Mouse (Mus musculus) spleen, adult 18-20 months (tissue): ENCODE results near the gene Rpl29.

ENCODE experiments used
- DNase-seq, 2 experiments: peaks; one replicate each; pipeline ENCODE4 v3.0.0; 2022; ENCODE audit warnings: mixed read lengths in 2 of 2

Rpl29 gene

DNA sequence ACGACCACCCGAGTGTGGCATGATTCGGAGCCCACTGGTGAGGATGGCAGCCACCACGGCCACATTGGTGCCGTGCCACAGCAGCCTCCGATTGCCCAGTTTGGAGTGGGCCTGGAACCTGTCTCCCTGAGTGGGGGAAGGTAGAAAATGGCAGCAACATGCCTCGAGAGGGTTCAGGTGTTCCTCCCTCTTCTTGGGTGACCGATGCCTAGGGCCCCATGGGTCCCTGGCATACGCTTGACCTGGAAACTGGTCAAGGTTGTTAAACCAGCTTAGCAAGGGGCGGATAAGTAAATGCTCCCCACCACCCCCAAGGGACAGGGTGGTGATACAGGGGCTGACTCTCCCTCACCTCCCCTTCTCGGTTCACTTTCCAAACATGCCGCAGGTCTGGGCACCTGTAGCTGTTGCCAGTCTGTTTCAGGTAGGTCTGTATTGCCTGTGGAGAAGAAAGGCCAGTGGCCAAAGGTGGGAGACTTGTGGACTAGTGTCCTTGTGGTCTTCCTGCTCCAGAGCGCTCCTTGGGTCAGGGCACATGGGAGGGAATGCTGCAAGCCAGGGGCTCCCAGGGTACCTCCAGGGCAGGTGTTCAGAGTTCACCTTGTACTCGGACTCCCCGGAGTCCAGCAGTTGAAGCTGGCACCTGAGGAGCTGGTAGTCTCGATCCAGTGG is 44.0 kb downstream of the Rpl29 start:
- no peak for DNase-seq

DNA sequence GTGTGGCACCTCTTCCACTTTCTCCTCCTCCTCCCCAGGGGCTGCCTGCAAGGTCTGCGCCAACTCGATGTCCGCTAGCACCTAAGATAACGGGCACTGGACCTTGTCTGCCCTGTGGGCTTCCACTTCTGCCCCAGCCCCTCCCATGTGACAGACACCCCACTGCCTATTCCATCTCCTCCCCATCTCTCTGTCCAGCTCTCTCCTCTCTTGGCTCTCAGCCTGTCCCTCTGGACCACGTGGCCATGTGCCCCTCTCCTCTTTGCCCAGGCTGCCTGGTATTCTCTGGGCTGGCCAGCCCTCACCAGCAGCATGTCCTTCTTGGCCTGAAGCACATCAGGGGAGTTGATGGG is 44.5 kb downstream of the Rpl29 start:
- no peak for DNase-seq

DNA sequence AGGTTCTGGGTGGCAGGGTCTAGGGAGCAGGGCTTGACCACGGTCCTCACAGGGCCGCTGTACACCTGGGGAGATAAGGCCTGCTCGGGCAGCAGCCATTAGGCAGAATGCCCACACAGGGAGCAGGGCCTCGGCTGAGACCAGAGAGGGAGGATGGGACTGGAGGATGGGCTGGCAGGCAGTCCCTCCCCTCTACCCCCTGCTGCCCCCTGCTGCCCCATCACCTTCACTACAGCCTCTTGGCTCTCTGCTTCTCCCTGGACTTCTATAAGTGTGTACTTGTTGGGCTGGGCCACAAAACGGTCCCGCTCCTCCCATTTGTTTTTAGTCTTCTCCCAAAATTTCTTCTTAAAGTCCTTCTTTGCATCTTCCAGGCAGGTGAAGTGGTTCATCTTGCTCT is 45.2 kb downstream of the Rpl29 start:
- peak; percentile 51 to 66 for DNase-seq

DNA sequence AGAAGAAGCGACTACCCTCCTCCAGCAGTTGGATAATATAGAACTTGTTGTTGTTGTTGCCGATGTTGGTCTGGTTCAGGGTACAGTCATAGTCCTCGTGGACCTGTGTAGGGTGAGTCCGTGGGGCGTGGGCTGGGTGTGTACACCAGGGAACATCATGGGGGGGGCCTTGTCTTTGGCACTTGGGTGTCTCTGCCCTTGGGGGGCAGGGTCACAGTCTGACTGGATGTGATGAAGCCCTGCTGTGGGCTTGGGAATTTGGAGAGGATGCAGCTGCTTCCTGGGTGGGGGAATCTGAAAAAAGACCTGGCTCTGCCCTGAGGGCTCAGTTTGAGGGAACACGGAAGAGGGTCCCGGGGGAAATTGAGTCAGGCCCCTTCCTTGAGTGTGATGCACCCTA is 45.8 kb downstream of the Rpl29 start:
- no peak for DNase-seq

DNA sequence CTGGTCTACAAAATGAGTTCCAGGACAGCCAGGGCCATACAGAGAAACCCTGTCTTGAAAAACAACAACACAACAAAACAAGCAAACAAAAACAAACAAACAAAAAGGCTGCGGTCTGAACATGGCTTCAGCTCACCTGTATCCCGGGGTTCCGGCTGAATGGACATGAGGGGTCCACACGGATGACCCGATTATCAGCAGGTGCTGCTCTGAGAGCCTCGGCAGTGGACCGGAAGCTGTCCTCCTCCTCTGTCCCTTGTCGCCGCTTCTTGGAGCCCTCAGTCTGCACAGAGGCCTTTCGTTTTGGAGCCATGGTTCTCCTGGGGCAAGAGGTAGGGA is 46.4 kb downstream of the Rpl29 start, which contains the start of gene Rrp9:
Gene Rrp9 (plus strand): TSS at position 301 of the 339 bp plus-strand sequence.
- DNase-seq = no peak

DNA sequence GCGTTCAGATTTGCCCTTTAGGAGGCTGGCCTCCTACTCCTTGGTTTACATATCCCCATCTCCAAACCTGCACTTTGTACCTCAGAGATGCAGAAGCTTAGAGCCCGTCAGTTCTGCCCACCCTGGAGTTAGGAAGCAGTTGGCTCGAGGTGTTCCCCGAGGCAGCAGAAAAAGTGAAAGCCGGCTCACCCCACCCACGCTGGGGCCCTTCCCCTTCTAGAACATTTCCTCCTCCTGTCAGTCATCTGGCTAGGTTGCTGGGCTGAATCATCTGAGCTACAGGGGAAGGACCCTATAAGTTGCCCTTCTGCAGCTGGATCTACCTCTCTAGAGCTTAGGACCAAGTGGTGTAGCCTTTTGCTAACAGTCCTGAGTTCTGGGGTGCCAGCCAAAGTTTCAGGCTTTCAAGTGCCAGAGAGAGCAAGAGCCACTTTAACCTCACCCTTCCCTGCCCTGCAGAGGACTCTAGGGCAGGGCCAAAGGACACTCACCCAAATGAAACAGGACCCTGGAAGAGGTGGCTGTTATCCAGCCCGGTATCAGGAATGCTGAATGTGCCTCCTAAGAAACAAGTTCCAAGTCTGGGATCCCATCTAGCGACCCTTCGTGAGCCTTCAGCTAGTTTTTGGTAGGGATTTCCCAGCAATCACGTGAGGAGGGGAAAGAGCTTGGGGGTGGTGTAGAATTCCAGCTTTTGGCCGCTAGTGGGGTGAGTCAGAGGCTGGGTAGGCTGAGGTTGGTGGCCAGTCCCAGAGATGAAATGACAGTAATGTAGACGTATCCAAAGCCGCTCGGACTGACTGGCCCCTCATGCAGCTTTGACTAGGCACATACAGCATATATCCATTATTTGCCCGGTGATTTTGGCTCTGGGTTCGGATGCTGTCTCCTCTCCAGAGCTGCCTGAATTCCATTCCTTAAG is 47.0 kb downstream of the Rpl29 start:
- peak; percentile 71 to 75 for DNase-seq

DNA sequence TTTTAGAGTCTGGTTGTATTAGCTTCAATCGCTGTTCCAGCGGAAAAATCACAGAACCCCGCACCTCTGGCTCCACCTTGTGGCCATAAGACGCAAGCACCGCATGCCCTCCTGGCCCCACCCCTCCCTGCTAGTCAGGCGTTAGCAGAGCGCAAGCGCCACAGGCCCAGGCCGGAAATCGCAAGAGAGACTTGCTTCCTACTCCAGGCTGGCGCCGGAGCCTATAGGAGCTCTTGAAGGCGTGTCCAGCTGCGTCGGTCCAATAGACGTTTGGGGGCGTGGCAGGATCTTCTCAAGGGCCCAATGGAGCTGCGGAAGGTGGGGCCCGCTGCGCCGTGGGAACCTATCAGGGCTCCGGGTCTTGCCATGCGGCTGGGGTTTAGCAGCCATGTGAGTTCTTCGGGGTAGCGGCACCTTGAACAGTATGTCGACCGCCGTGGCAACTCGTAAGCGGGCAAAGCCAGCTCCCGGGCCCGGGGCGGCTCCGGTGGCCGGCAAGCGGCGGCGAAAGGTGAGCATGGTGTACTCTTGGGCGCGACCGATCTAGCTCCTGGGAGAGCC is 47.8 kb downstream of the Rpl29 start, which contains the start of gene Parp3:
Gene Parp3 (minus strand): TSS at position 26 of the 561 bp plus-strand sequence.
- peak; percentile 93 to 98 for DNase-seq

DNA sequence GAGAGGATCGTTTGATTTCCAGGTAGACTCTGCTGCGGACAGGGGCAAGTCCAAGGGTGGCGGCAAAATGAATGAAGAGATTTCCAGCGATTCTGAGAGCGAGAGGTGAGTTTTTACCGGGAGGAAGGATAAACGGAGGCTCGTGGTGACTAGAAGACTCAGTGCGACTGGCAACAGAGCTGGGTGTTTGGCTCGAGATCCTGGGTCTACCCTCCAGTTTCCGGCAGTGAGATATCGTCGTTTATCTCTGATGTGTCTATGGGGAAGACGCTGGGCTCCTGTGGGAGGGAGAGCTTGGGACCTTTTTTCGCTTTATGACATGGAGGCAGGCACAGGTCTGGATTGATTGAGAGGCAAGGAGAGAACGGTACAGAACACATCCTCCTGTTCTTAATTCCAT is 48.4 kb downstream of the Rpl29 start:
- peak in 1 of 2 experiments; percentile 4 for DNase-seq

DNA sequence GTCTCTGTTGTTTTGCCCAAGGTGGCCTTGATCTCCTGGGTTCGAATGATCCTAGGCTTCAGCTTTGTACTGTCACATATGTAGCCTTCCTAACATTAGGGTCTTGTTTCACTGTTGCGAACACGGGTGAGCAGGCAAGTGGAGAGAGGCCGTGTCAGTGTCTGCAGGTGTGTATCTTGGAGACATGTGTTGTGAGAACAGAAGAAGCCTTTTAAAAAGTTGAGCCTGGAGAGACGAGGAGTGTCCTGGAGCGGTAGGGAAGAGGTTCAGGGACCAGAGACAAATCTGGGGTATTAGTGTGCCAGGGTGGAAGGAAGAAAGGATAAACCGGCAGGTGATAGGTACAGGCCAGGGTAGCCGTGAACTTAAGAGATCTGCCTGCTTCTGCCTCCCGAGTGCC is 48.8 kb downstream of the Rpl29 start:
- DNase-seq = peak in 1 of 2 experiments; percentile 2

DNA sequence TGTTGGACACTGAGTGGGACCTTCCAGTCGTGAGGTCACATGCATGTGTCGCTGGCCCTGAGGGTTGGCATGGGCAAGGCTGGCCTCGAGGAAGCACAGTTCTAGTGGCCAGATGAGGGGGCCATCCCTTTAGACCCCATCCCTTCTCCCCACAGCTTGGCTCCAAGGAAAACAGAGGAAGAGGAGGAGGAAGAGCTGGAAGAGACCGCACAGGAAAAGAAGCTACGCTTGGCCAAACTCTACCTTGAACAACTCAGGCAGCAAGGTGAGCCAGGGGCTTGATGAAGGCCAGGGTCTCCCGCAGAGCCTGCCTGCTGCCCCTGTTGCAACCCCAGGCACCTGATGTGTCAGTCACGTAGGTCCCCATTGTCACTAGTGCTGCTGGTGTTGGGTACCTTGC is 51.3 kb downstream of the Rpl29 start:
- DNase-seq = no peak

DNA sequence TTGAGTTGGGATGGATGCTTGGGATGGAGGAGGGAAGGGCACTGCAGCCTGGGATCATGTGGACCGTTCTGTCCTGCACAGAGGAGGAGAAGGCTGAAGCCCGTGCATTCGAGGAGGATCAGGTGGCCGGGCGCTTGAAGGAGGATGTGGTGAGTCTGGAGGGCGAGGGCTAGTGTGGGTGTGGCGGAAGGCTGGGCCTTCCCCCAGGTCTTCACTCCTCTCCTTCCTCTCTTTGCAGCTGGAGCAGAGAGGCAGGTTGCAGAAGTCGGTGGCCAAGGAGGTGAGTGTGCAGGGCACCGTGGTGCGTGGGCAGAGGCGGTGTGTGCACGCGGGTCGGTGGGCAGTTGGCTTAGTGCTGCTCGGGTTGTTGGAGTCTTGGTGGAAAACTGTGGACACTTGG is 51.8 kb downstream of the Rpl29 start:
- DNase-seq = peak in 1 of 2 experiments; percentile 9
